Mouse (Mus musculus): ENCODE measurements at regions not wholly inside any gene's neighbourhood (a gene's known extent, or its start where the extent isn't known, plus 50 kb on each side); places are given as distances from the start of the nearest gene placed in this dataset.

DNA sequence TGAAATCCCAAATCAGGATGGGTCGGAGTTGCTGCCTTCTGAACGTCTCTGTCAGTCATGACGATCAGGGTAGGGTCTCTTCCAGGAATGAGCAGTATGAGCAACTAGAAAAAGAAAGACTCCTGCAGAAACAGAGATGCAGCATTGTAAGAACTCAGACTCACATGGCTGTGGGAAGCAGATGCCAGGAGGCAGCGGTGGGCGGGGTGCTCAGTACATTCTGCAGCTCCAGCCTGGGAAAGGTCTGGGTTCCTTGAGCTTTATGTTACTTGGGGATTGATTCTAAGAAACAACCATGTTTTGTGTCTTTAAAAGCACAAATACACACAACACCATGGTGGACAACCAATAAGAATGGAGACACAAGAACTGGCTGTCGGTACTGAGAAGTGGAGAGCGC, 478.0 kb upstream of the Arid1b start:
- TF ChIP-seq TAL1 (IDR thresholded peaks at IDR 0.05; ENCODE audit: low read length) = no peak
- TF ChIP-seq GATA1 (IDR thresholded peaks at IDR 0.05; ENCODE audit: low read length) = no peak
